Mouse (Mus musculus) E14TG2a.4 (cell line): ENCODE measurements around the gene Kirrel2.

Source experiments
- CTCF ChIP-seq: conservative IDR thresholded peaks from 2 replicates; pipeline ENCODE4 v1.5.1; 2014; ENCODE audit warnings: low read length
- POU5F1 ChIP-seq: IDR thresholded peaks from 2 replicates; pipeline ENCODE4 v1.6.1; 2014; ENCODE audit warnings: low read length, borderline replicate concordance

GRCm38 (mm10) chr7:30457629-30458330 lies at the start of gene Kirrel2, which contains the start of gene Nphs1:
- TF ChIP-seq POU5F1: no peak
- no peak for TF ChIP-seq CTCF
